Mouse (Mus musculus) MEL-GATA-1-ER (cell line): ENCODE data around the gene Fbxl8.
A peak's percentile ranks its signal among the peaks of the same experiment; 100 is the strongest.
"Not testable (repeated sequence)": the region's sequence is repeated elsewhere in the genome, so short reads cannot be mapped to it uniquely, and the experiment has no call there.

Source experiments
- DNase-seq: peaks from one replicate; pipeline ENCODE4 v3.0.0-alpha.2; 2012; ENCODE audit warnings: low read depth; ENCODE audit errors: extremely low read depth

The Fbxl8 gene

GRCm38 (mm10) chr8:105264024-105264982, at the start of gene Fbxl8, which contains the start of gene Tradd:
Fbxl8 (plus strand) TSS chr8:105264648.
Tradd (minus strand) TSS chr8:105264609.
- DNase-seq, result peak; percentile 25

GRCm38 (mm10) chr8:105217926-105218522, 46.4 kb upstream of the Fbxl8 start:
- DNase-seq, result peak; percentile 57

DNA sequence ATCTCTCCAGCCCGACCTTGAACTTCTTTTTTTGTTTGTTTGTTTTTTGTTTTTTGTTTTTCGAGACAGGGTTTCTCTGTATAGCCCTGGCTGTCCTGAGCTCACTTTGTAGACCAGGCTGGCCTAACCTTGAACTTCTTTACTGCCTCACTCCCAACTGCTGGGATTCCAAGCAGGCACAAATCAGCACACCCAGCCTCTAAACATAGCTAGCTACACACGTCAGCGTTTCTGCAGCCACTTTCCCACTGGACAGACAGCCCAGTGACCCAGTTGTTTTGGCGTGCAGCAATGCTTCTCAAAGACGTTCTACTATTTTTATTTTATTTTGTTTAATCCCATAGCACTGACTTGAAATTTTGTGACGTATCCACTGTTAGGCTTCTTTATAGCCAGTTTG, 40.6 kb upstream of the Fbxl8 start:
- DNase-seq, result no peak

- DNase-seq, result peak; percentile 79
Observed at GRCm38 (mm10) chr8:105224413-105225271, 39.8 kb upstream of the Fbxl8 start, which contains the start of gene D230025D16Rik. D230025D16Rik (plus strand) TSS chr8:105225145.

DNA sequence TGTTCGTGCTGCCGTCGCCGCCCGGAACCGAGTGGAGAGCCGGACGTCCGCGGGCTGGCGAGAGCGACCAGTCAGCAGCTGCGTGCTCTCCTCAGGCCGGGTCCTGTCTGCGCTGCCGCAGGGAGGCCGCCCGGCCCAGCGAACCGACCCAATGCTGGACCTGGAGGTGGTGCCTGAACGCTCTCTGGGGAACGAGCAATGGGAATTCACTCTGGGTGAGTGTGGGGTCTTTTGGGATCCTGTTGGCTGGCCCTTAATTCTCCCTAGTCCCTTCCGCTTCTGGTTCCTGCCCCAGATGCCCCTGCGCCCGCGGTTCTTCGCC, 39.2 kb upstream of the Fbxl8 start:
- DNase-seq, result no peak

DNA sequence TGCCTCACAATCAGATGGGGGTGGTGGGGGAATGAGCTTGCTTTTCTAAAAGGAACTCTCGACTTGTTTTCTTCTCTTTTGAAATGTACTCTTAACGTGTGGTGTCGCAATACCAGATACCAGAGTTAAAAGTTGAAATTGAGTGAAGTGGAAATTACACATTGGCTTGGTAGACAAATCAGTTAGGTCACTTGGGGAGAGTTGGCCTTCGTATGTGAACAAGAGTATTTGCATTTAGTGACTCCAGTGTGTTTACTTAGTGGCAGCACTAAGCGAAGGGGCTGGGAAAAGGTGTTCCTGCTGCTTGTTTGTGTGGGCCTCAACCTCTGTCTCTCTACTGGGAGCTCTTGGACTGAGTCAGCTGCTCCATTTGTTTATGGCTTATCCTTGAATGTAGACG, 38.5 kb upstream of the Fbxl8 start:
- peak; percentile 18 for DNase-seq

GRCm38 (mm10) chr8:105231503-105232320, 32.7 kb upstream of the Fbxl8 start:
- peak; percentile 28 for DNase-seq

DNA sequence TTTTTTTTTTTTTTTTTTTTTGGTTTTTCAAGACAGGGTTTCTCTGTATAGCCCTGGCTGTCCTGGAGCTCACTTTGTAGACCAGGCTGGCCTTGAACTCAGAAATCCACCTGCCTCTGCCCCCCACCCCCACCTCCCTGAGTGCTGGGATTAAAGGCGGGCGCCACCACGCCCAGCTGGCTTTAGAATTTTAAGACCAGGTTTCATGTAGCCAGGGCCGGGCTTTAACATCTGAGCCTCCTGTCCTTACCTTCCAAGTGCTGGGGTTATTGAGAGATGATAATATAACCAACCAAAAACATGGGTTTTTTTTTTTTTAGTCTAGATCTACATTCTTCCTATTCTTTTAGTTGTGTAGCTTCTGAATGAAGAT, 32.1 kb upstream of the Fbxl8 start:
- DNase-seq, result not testable (repeated sequence)

- DNase-seq, result no peak
Observed at GRCm38 (mm10) chr8:105233126-105233935, 31.1 kb upstream of the Fbxl8 start.

DNA sequence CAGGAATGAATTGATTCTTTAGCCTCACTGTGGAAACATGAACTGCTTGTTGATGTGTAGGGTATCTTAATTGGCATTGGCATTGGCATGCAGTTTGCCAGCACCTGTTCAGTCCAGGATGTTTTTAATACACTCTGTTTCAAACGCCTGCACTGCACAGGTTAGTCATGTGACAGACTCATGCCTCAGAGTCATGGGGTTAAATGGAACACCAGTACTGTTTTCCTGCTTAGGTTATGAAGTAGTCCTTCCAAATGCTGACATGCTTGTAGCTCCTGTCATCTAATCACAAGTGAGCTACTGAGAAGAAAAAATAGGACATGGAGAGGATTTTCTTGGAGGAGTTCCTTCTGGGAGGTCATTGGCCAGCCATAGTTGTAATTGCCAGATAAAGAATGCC, 29.2 kb upstream of the Fbxl8 start:
- no peak for DNase-seq

- peak; percentile 60 for DNase-seq
Observed at GRCm38 (mm10) chr8:105237442-105238142, 26.9 kb upstream of the Fbxl8 start.

DNA sequence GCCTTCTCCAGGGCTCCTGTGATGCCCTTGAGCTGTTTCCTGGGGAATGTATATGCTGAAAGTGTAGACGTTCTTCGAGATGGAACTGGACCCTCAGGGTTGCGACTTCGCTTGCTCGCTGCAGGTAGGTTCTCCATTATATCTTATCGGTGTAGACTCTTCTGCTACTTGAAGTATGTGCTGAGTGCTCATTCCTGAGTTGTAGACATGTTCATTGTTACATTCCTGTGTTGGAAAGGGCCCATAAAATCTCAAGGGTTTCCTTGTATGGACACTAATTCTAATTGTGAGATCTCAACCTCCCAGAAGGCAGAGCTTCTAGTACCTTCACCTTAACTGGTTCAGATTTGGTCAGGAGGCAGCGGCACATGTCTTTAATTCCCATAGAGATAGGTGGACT, 23.4 kb upstream of the Fbxl8 start:
- DNase-seq, result no peak

GRCm38 (mm10) chr8:105251954-105252353, 12.5 kb upstream of the Fbxl8 start:
- no peak for DNase-seq

DNA sequence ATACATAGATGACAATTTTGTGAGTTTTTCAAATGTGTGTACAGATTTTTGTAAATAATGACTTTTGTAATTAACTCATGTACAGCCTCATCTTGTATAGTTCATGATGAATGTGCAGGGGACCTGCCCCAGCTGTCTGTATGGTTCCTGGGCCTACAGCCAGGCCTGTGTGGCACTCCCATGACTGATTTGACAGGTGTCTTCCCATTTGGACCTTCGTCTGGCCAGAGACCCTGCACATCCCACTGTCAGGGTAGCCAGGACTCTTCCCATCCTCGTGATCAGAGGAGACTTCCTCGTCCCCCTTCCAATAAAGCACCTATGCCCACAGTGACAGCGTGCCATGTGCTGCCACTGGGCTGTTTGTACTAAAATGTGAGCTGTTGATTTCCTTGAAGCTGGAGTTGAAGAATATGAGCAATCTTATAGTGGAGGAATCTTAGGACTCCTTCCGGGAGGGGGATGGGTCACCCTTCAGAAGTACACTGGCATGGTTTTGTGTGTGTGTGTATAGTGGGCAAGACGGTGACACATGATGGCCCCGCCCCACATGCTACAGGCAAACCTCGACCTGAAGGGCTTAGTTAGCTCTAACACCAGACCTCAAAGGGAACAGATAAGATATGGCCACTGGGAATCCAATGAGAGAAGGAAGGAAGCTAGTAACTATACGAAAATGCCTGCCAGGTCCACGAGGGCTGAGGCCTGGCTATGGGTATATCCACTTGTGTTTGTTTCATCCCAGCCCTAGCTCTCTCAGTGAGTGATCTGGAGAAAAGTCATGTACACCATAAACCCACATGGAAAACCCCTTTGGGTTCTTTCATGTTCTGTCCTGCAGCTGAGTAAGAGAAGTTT, 11.5 kb upstream of the Fbxl8 start:
- no peak for DNase-seq

GRCm38 (mm10) chr8:105253766-105254151, 10.7 kb upstream of the Fbxl8 start:
- no peak for DNase-seq

- peak; percentile 54 for DNase-seq
Observed at GRCm38 (mm10) chr8:105254152-105254965, 10.1 kb upstream of the Fbxl8 start.

GRCm38 (mm10) chr8:105254966-105255350, 9.5 kb upstream of the Fbxl8 start, which contains the start of gene B3gnt9:
B3gnt9 (minus strand) TSS chr8:105255153.
- DNase-seq, result peak; percentile 42
